Mouse (Mus musculus) lung, embryonic 16.5 days (tissue): ENCODE measurements around the gene Ilf3. TPM values are rescaled to one million over a fixed set of nuclear protein-coding genes. Genes with fewer than 3 reads are reported as not detected.
A peak's percentile ranks its signal among the peaks of the same experiment; 100 is the strongest.

Experiments used
- ATAC-seq: fragments of 200-750 bp; cut with Nextera tagmentation; 2 replicates; pipeline ENCODE4 v1.8.0; 2017; ENCODE audit warnings: low read depth, mild to moderate bottlenecking, moderate library complexity
- H3K27ac ChIP-seq: fragments of 300-500 bp; sonication (generic); 2 replicates; pipeline ENCODE4 v1.5.1; 2014; ENCODE audit warnings: mild to moderate bottlenecking, control low read depth, low read length
- H3K27me3 ChIP-seq: fragments of 300-500 bp; sonication (generic); 2 replicates; pipeline ENCODE4 v1.6.1; 2014; ENCODE audit warnings: low read depth, low read length, mixed read lengths; ENCODE audit not compliant: control insufficient read depth, insufficient read depth
- H3K36me3 ChIP-seq: fragments of 300-500 bp; sonication (generic); 2 replicates; pipeline ENCODE4 v1.6.1; 2014; ENCODE audit warnings: low read length; ENCODE audit not compliant: control insufficient read depth, insufficient read depth
- H3K4me1 ChIP-seq: fragments of 300-500 bp; sonication (generic); replicated peaks from 2 replicates; pipeline ENCODE4 v1.6.1; 2014; ENCODE audit warnings: low read length, mixed read lengths; ENCODE audit not compliant: control insufficient read depth, insufficient read depth
- H3K4me2 ChIP-seq: fragments of 300-500 bp; sonication (generic); 2 replicates; pipeline ENCODE4 v1.6.1; 2014; ENCODE audit warnings: low read depth, low read length, control low read depth
- H3K4me3 ChIP-seq: fragments of 300-500 bp; sonication (generic); 2 replicates; pipeline ENCODE4 v1.5.1; 2014; ENCODE audit warnings: mild to moderate bottlenecking, low read length, control low read depth
- H3K9ac ChIP-seq: fragments of 300-500 bp; sonication (generic); 2 replicates; pipeline ENCODE4 v1.6.1; 2014; ENCODE audit warnings: low read length, control low read depth
- H3K9me3 ChIP-seq: fragments of 300-500 bp; sonication (generic); 2 replicates; pipeline ENCODE4 v1.6.1; 2016; ENCODE audit warnings: low read length; ENCODE audit not compliant: control insufficient read depth
- WGBS: fragments of 180-500 bp; shearing (Covaris S2); extraction: QIAGEN DNeasy Blood & Tissue Kit; methylation state at CpG from one replicate; pipeline ENCODE4 v1.1.7; 2014; 5-methylcytosine and 5-hydroxymethylcytosine counted together
- polyA plus RNA-seq: library from polyadenylated mRNA; unstranded; fragments of >200 nt; fragmentation: Nextera tagmentation; extraction: Ambion mirVana; gene quantifications from 2 replicates; pipeline ENCODE4 v1.2.1, GENCODE M21; 2015

Gene Ilf3
- polyA plus RNA-seq, 1 experiment from 2014 or later = 168 TPM

GRCm38 (mm10) chr9:21437577-21437976 is 69.9 kb downstream of the Ilf3 start:
- H3K4me1 ChIP-seq = peaks cover 7% of the 10 kb centered on the region; the same call in 1 of the 2 replicates

GRCm38 (mm10) chr9:21438219-21438618 is 70.5 kb downstream of the Ilf3 start:
- H3K27me3 ChIP-seq = no peaks in the 10 kb centered on the region
- no peak overlapping the region for H3K4me3 ChIP-seq
- WGBS = 54% methylated on average over 3 of the region's 3 CpGs
- no peak overlapping the region for H3K4me2 ChIP-seq
- H3K36me3 ChIP-seq = no peaks in the 10 kb centered on the region
- ATAC-seq = peak; percentile 74; the same call in 1 of the 2 replicates
- no peak overlapping the region for H3K9ac ChIP-seq
- H3K27ac ChIP-seq = peak overlapping the region; percentile 42; the same call in 1 of the 2 replicates
- peaks cover 7% of the 10 kb centered on the region; the same call in 1 of the 2 replicates for H3K4me1 ChIP-seq
- no peaks in the 10 kb centered on the region for H3K9me3 ChIP-seq

More at GRCm38 (mm10) chr9:21437577-21437976, 69.9 kb downstream of the Ilf3 start:
- Histone ChIP-seq H3K9ac (no peak overlapping the region), H3K4me3 (no peak overlapping the region), H3K27me3 (no peaks in the 10 kb centered on the region), H3K36me3 (no peaks in the 10 kb centered on the region), H3K9me3 (no peaks in the 10 kb centered on the region), H3K27ac (no peak overlapping the region), H3K4me2 (no peak overlapping the region)
- 89% methylated on average over 6 of the region's 6 CpGs for WGBS
- no peak for ATAC-seq

GRCm38 (mm10) chr9:21439456-21439855 is 71.8 kb downstream of the Ilf3 start:
- Histone ChIP-seq H3K27me3 (no peaks in the 10 kb centered on the region), H3K9ac (no peak overlapping the region), H3K4me1 (peaks cover 7% of the 10 kb centered on the region; the same call in 1 of the 2 replicates), H3K4me3 (no peak overlapping the region), H3K4me2 (no peak overlapping the region), H3K27ac (no peak overlapping the region), H3K9me3 (no peaks in the 10 kb centered on the region), H3K36me3 (no peaks in the 10 kb centered on the region)
- ATAC-seq = no peak
- WGBS = 82% methylated on average over 3 of the region's 3 CpGs

GRCm38 (mm10) chr9:21439914-21440313 is 72.2 kb downstream of the Ilf3 start:
- 94% methylated on average over 2 of the region's 2 CpGs for WGBS
- no peak overlapping the region for H3K9ac ChIP-seq

GRCm38 (mm10) chr9:21440387-21440786 is 72.7 kb downstream of the Ilf3 start:
- no peaks in the 10 kb centered on the region for H3K36me3 ChIP-seq
- H3K4me1 ChIP-seq = peaks cover 7% of the 10 kb centered on the region; the same call in 1 of the 2 replicates
- no peaks in the 10 kb centered on the region for H3K9me3 ChIP-seq
- no peak overlapping the region for H3K4me2 ChIP-seq
- no peak overlapping the region for H3K4me3 ChIP-seq
- H3K27ac ChIP-seq = no peak overlapping the region
- ATAC-seq = no peak
- no peak overlapping the region for H3K9ac ChIP-seq
- no peaks in the 10 kb centered on the region for H3K27me3 ChIP-seq

More at GRCm38 (mm10) chr9:21439914-21440313, 72.2 kb downstream of the Ilf3 start:
- Histone ChIP-seq H3K9me3 (no peaks in the 10 kb centered on the region), H3K4me3 (no peak overlapping the region), H3K27ac (no peak overlapping the region), H3K36me3 (no peaks in the 10 kb centered on the region), H3K27me3 (no peaks in the 10 kb centered on the region), H3K4me1 (peaks cover 7% of the 10 kb centered on the region; the same call in 1 of the 2 replicates), H3K4me2 (no peak overlapping the region)
- no peak for ATAC-seq

GRCm38 (mm10) chr9:21443853-21444252 is 76.2 kb downstream of the Ilf3 start:
- no peaks in the 10 kb centered on the region for H3K9me3 ChIP-seq
- no peaks in the 10 kb centered on the region for H3K27me3 ChIP-seq
- no peak for ATAC-seq
- H3K9ac ChIP-seq = no peak overlapping the region
- H3K4me3 ChIP-seq = no peak overlapping the region
- 90% methylated on average over 8 of the region's 8 CpGs for WGBS
- H3K36me3 ChIP-seq = no peaks in the 10 kb centered on the region
- no peak overlapping the region for H3K4me2 ChIP-seq
- H3K4me1 ChIP-seq = no peaks in the 10 kb centered on the region
- H3K27ac ChIP-seq = no peak overlapping the region

- Histone ChIP-seq H3K36me3 (no peaks in the 10 kb centered on the region), H3K9me3 (no peaks in the 10 kb centered on the region), H3K4me3 (no peak overlapping the region), H3K9ac (no peak overlapping the region), H3K4me2 (no peak overlapping the region), H3K27me3 (no peaks in the 10 kb centered on the region), H3K27ac (no peak overlapping the region), H3K4me1 (no peaks in the 10 kb centered on the region)
- WGBS = 77% methylated on average over 4 of the region's 4 CpGs
- no peak for ATAC-seq
Observed at GRCm38 (mm10) chr9:21444574-21444973, 76.9 kb downstream of the Ilf3 start.

- Histone ChIP-seq H3K4me1 (no peaks in the 10 kb centered on the region), H3K4me2 (no peak overlapping the region), H3K9me3 (no peaks in the 10 kb centered on the region), H3K27ac (no peak overlapping the region), H3K9ac (no peak overlapping the region), H3K4me3 (no peak overlapping the region), H3K27me3 (no peaks in the 10 kb centered on the region), H3K36me3 (no peaks in the 10 kb centered on the region)
- WGBS = 91% methylated on average over 6 of the region's 6 CpGs
- no peak for ATAC-seq
Observed at GRCm38 (mm10) chr9:21445081-21445744, 77.5 kb downstream of the Ilf3 start.

- H3K36me3 ChIP-seq = no peaks in the 10 kb centered on the region
- H3K27ac ChIP-seq = no peak overlapping the region
- H3K4me2 ChIP-seq = no peak overlapping the region
- 86% methylated on average over 2 of the region's 2 CpGs for WGBS
- H3K4me1 ChIP-seq = peaks cover 8% of the 10 kb centered on the region
- H3K27me3 ChIP-seq = no peaks in the 10 kb centered on the region
- H3K9me3 ChIP-seq = no peaks in the 10 kb centered on the region
- ATAC-seq = no peak
- H3K4me3 ChIP-seq = no peak overlapping the region
- no peak overlapping the region for H3K9ac ChIP-seq
Observed at GRCm38 (mm10) chr9:21447778-21448177, 80.1 kb downstream of the Ilf3 start.
